Mouse (Mus musculus) E14TG2a.4 (cell line): ENCODE data around the gene Mrpl46.
A peak's percentile ranks its signal among the peaks of the same experiment; 100 is the strongest.

Experiments
- H3K27me3 ChIP-seq: 2 replicates; pipeline ENCODE4 v1.6.1; 2014; ENCODE audit warnings: low read length, control low read depth; ENCODE audit not compliant: insufficient read depth
- H3K36me3 ChIP-seq: 2 replicates; pipeline ENCODE4 v1.6.1; 2014; ENCODE audit warnings: low read length, control low read depth; ENCODE audit not compliant: insufficient read depth
- H3K4me1 ChIP-seq: replicated peaks from 2 replicates; pipeline ENCODE4 v1.6.1; 2014; ENCODE audit warnings: low read depth, low read length, control low read depth
- H3K4me3 ChIP-seq: replicated peaks from 2 replicates; pipeline ENCODE4 v1.5.1; 2014; ENCODE audit warnings: mild to moderate bottlenecking, low read length
- H3K9me3 ChIP-seq: 2 replicates; pipeline ENCODE4 v1.6.1; 2014; ENCODE audit warnings: low read length, control low read depth
- CTCF ChIP-seq: conservative IDR thresholded peaks from 2 replicates; pipeline ENCODE4 v1.5.1; 2014; ENCODE audit warnings: low read length
- NANOG ChIP-seq: IDR thresholded peaks from 2 replicates; pipeline ENCODE4 v1.6.1; 2014; ENCODE audit warnings: borderline replicate concordance, low read length, mixed read lengths
- POU5F1 ChIP-seq: IDR thresholded peaks from 2 replicates; pipeline ENCODE4 v1.6.1; 2014; ENCODE audit warnings: low read length, borderline replicate concordance

Mrpl46 gene

GRCm38 (mm10) chr7:78782639-78783581 is at the start of gene Mrpl46, which contains the start of gene Mrps11:
Mrpl46 (minus strand) TSS chr7:78783531.
Mrps11 (plus strand) TSS chr7:78783119.
- Histone ChIP-seq H3K4me3 (peak within 1 kb of the TSS; percentile 96), H3K9me3 (no peaks in the 10 kb centered on the region), H3K4me1 (peaks cover 18% of the 10 kb centered on the region), H3K36me3 (peaks cover 69% of the 10 kb centered on the region), H3K27me3 (no peaks in the 10 kb centered on the region)
- TF ChIP-seq NANOG, result no peak
- no peak for TF ChIP-seq POU5F1
- TF ChIP-seq CTCF, result no peak

GRCm38 (mm10) chr7:78827749-78828362 is 44.5 kb upstream of the Mrpl46 start:
- H3K4me3 ChIP-seq, result no peak overlapping the region
- H3K9me3 ChIP-seq, result no peaks in the 10 kb centered on the region
- H3K27me3 ChIP-seq, result no peaks in the 10 kb centered on the region
- peaks cover 69% of the 10 kb centered on the region for H3K36me3 ChIP-seq
- TF ChIP-seq CTCF, result no peak
- H3K4me1 ChIP-seq, result 0 out of 2 replicates have a peak, but pooled peaks cover under 1% of the 10 kb centered on the region

- Histone ChIP-seq H3K4me1 (0 out of 2 replicates have a peak, but pooled peaks cover 3% of the 10 kb centered on the region), H3K4me3 (no peak overlapping the region), H3K9me3 (no peaks in the 10 kb centered on the region), H3K27me3 (no peaks in the 10 kb centered on the region), H3K36me3 (peaks cover 75% of the 10 kb centered on the region)
- no peak for TF ChIP-seq POU5F1
- no peak for TF ChIP-seq NANOG
- TF ChIP-seq CTCF, result no peak
Measured at GRCm38 (mm10) chr7:78826682-78827385, 43.5 kb upstream of the Mrpl46 start.

DNA sequence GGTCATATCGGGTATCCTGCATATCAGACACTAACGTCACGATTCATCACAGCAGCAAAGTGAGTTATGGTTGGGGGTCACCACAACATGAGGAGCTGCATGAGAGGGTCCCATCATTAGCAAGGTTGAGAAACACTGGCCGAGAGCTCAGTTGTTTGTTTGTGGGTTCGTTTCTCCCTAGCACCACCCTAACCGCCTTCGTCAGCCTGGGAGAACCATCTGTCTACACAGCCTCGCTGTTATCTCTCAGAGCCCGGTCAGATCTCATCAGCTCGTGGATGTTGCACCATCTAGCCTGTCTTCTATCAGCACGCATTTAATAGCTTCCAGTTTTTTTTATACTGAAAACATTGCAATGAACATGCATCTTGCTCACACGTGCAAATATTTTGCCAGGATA is 35.0 kb upstream of the Mrpl46 start:
- Histone ChIP-seq H3K9me3 (no peaks in the 10 kb centered on the region), H3K4me3 (no peak overlapping the region), H3K4me1 (0 out of 2 replicates have a peak, but pooled peaks cover 6% of the 10 kb centered on the region), H3K27me3 (no peaks in the 10 kb centered on the region), H3K36me3 (peaks cover 12% of the 10 kb centered on the region)
- no peak for TF ChIP-seq POU5F1

DNA sequence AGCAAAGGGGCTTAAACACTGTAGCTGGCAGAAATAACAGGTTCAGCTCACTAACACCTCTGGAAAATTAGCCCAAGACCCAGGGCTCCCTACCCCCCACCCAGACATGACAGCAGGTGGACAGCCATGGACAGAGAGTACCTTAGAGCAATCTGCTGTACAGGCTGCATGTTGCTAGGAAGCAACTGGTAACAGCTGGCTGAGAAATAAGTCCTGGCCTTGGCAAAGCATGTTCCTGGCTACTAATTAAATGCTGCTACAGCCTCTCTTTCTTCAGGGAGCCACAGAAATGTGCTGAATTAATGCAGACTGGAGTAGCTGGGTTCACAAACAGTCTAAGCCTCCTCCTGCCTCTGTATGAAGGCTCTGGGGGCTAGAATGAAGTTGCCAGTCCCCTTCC is 31.4 kb upstream of the Mrpl46 start:
- no peaks in the 10 kb centered on the region for H3K36me3 ChIP-seq
- no peaks in the 10 kb centered on the region for H3K9me3 ChIP-seq
- H3K4me3 ChIP-seq, result no peak overlapping the region
- no peak for TF ChIP-seq CTCF
- no peak for TF ChIP-seq POU5F1
- no peak for TF ChIP-seq NANOG
- H3K27me3 ChIP-seq, result no peaks in the 10 kb centered on the region
- 0 out of 2 replicates have a peak, but pooled peaks cover 3% of the 10 kb centered on the region for H3K4me1 ChIP-seq

GRCm38 (mm10) chr7:78813791-78814190 is 30.5 kb upstream of the Mrpl46 start:
- H3K9me3 ChIP-seq, result no peaks in the 10 kb centered on the region
- H3K27me3 ChIP-seq, result peaks cover 2% of the 10 kb centered on the region; the same call in 1 of the 2 replicates
- TF ChIP-seq POU5F1 (no peak), CTCF (no peak), NANOG (no peak)

GRCm38 (mm10) chr7:78807192-78807591 is 23.9 kb upstream of the Mrpl46 start:
- Histone ChIP-seq H3K9me3 (no peaks in the 10 kb centered on the region), H3K36me3 (no peaks in the 10 kb centered on the region), H3K27me3 (peaks cover 2% of the 10 kb centered on the region; the same call in 1 of the 2 replicates), H3K4me1 (peaks cover 14% of the 10 kb centered on the region), H3K4me3 (no peak overlapping the region)
- no peak for TF ChIP-seq NANOG
- no peak for TF ChIP-seq CTCF
- TF ChIP-seq POU5F1, result no peak

More at GRCm38 (mm10) chr7:78813791-78814190, 30.5 kb upstream of the Mrpl46 start:
- 0 out of 2 replicates have a peak, but pooled peaks cover 3% of the 10 kb centered on the region for H3K4me1 ChIP-seq
- no peak overlapping the region for H3K4me3 ChIP-seq
- H3K36me3 ChIP-seq, result no peaks in the 10 kb centered on the region

DNA sequence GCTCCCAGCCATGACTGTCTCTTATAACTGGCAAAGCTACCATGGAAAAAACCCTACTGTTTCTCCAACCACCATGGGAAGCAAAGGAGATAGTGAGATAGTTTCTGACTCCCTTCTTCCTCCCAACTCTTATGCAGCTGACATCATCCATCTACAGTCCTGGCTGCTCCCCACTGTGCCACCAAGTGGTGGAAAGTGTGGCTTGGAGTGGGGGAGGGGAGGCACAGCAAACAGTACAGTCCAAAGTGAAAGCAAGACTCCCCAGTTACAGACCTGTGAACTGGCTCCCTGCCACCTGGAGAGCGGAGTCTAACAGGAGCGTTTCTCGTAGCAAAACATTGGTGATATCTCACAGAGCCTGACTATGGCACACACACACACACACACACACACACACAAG is 20.5 kb upstream of the Mrpl46 start:
- no peak overlapping the region for H3K4me3 ChIP-seq
- no peaks in the 10 kb centered on the region for H3K9me3 ChIP-seq
- H3K27me3 ChIP-seq, result peaks cover 16% of the 10 kb centered on the region
- TF ChIP-seq NANOG (no peak), POU5F1 (no peak), CTCF (no peak)
- no peaks in the 10 kb centered on the region for H3K36me3 ChIP-seq
- peaks cover 19% of the 10 kb centered on the region for H3K4me1 ChIP-seq
